Mouse (Mus musculus) heart, postnatal 4 days (tissue): Measurements from ENCODE around the gene Mtss1l. TPM values are rescaled to one million over a fixed set of nuclear protein-coding genes. Genes with fewer than 3 reads are reported as not detected.

Experiments used
- DNase-seq: peaks from one replicate; pipeline ENCODE4 v3.0.0; 2021
- total RNA-seq, 2 experiments: library from RNA; stranded (reverse); gene quantifications; 2 replicates each; pipeline ENCODE4 v1.2.3; 2021

Mtss1l gene
- total RNA-seq, 2 experiments from 2014 or later, result 50.6 to 61.0 TPM

GRCm38 (mm10) chr8:110740629-110741175 is 19.4 kb downstream of the Mtss1l start:
- no peak for DNase-seq

GRCm38 (mm10) chr8:110741816-110742451 is 20.7 kb downstream of the Mtss1l start:
- no peak for DNase-seq

- no peak for DNase-seq
Observed at GRCm38 (mm10) chr8:110742452-110742818, 21.2 kb downstream of the Mtss1l start.

- DNase-seq, result no peak
Observed at GRCm38 (mm10) chr8:110745162-110745561, 23.9 kb downstream of the Mtss1l start.

GRCm38 (mm10) chr8:110746661-110747060 is 25.4 kb downstream of the Mtss1l start:
- DNase-seq, result no peak

GRCm38 (mm10) chr8:110749500-110750170 is 28.4 kb downstream of the Mtss1l start:
- DNase-seq, result peak; percentile 67

GRCm38 (mm10) chr8:110750269-110750668 is 29.0 kb downstream of the Mtss1l start:
- no peak for DNase-seq

GRCm38 (mm10) chr8:110751490-110751889 is 30.2 kb downstream of the Mtss1l start:
- no peak for DNase-seq

GRCm38 (mm10) chr8:110754713-110755112 is 33.4 kb downstream of the Mtss1l start:
- DNase-seq, result no peak

- no peak for DNase-seq
Observed at GRCm38 (mm10) chr8:110755511-110756170, 34.4 kb downstream of the Mtss1l start.

- no peak for DNase-seq
Observed at GRCm38 (mm10) chr8:110756196-110756595, 34.9 kb downstream of the Mtss1l start.

GRCm38 (mm10) chr8:110760280-110760940 is 39.1 kb downstream of the Mtss1l start:
- no peak for DNase-seq

GRCm38 (mm10) chr8:110761185-110761584 is 39.9 kb downstream of the Mtss1l start:
- DNase-seq, result peak; percentile 80

GRCm38 (mm10) chr8:110761988-110762387 is 40.7 kb downstream of the Mtss1l start:
- DNase-seq, result no peak

GRCm38 (mm10) chr8:110764671-110765070 is 43.4 kb downstream of the Mtss1l start:
- DNase-seq, result no peak

GRCm38 (mm10) chr8:110767261-110767660 is 46.0 kb downstream of the Mtss1l start:
- DNase-seq, result no peak

GRCm38 (mm10) chr8:110772452-110772851 is 51.2 kb downstream of the Mtss1l start:
- DNase-seq, result no peak

GRCm38 (mm10) chr8:110774047-110774446 is 52.8 kb downstream of the Mtss1l start:
- peak; percentile 35 for DNase-seq

- no peak for DNase-seq
Observed at GRCm38 (mm10) chr8:110774725-110775124, 53.4 kb downstream of the Mtss1l start.

- no peak for DNase-seq
Observed at GRCm38 (mm10) chr8:110775316-110775715, 54.0 kb downstream of the Mtss1l start.

- DNase-seq, result no peak
Observed at GRCm38 (mm10) chr8:110775721-110776120, 54.4 kb downstream of the Mtss1l start.

- DNase-seq, result no peak
Observed at GRCm38 (mm10) chr8:110776335-110776734, 55.1 kb downstream of the Mtss1l start.
